20 mouse cellular contexts compared by ENCODE assay signal in the genomic region with DNA sequence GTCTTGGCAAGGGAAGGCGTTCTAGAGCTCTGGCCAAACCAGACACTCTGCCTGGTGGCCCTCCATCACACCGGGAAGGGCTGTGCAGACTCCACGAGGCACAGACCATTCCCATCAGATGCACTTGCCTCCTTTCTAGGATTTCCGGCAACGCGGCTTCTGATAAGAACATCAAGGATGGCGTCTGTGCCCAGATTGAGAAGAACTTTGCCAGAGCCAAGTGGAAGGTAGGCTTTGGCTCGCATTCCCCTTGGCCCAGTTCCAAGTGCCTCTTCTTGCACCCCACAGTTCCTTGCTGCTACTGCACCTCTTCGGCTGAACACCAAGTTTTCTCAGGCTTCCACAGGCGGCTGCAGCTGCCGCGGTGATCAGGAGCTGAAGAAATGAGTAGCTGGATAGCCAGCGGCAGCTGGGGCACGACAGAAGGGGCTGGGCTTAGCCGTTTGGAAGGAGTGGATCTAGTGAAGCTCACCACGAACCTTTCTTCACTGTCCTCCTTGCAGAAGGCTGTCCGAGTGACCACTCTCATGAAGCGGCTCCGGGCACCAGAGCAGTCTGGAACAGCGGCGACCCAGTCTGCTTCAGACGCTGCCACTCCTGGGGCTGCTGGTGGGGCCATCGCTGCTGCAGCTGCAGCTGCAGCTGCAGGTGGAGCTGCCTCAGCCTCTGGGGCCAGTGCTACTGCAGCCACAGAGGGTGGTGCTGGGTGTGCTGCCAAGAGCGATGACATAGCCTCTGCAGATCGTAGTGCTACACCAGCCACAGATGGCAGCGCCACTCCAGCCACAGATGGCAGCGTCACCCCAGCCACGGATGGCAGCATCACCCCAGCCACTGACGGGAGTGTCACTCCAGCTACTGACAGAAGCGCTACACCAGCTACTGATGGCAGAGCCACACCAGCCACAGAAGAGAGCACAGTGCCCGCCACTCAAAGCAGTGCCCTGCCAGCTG. TPM values are rescaled to one million over a fixed set of nuclear protein-coding genes. Genes with fewer than 3 reads are reported as not detected.
DNase-seq lines count a peak whose midpoint lies in the region; ATAC-seq and TF ChIP-seq lines count a peak whose summit lies in the region.
"Had no signal": no experiment of that assay in that cellular context is flagged by ENCODE, and none has a peak within 500 bp of the region (broad histone marks: within the 10 kb centered on the region; RNA-seq: fewer than 3 reads in every experiment).

No protein-coding gene starts in this region.

- H3K4me2 ChIP-seq in hindbrain, postnatal 0 days (ENCODE audit: low read depth, low read length) = no peak overlapping the region
- H3K4me2 ChIP-seq: embryonic facial prominence, embryonic 13.5 days; liver, embryonic 12.5 days; midbrain, embryonic 15.5 days; neural tube, embryonic 13.5 days had no signal

- H3K9me3 ChIP-seq in hindbrain, postnatal 0 days (ENCODE audit: low read length) = no peaks in the 10 kb centered on the region
- H3K9me3 ChIP-seq in hindbrain, embryonic 10.5 days = no peaks in the 10 kb centered on the region
- H3K9me3 ChIP-seq: embryonic facial prominence, embryonic 13.5 days; liver, embryonic 12.5 days; midbrain, embryonic 15.5 days; neural tube, embryonic 13.5 days had no signal

- H3K36me3 ChIP-seq in hindbrain, postnatal 0 days (ENCODE audit: insufficient read depth, low read length) = no peaks in the 10 kb centered on the region
- peaks cover 26% of the 10 kb centered on the region for H3K36me3 ChIP-seq in hindbrain, embryonic 10.5 days
- H3K36me3 ChIP-seq in kidney, adult 2 months (ENCODE audit: control insufficient read depth, insufficient read depth, low read length) = no peaks in the 10 kb centered on the region
- H3K36me3 ChIP-seq in heart, adult 2 months (ENCODE audit: control insufficient read depth, insufficient read depth, low read length) = no peaks in the 10 kb centered on the region
- H3K36me3 ChIP-seq: embryonic facial prominence, embryonic 13.5 days; midbrain, embryonic 15.5 days; neural tube, embryonic 13.5 days had no signal

- H3K27me3 ChIP-seq in hindbrain, postnatal 0 days (ENCODE audit: insufficient read depth, low read length) = no peaks in the 10 kb centered on the region
- H3K27me3 ChIP-seq in hindbrain, embryonic 10.5 days (ENCODE audit: insufficient read depth, poor library complexity, severe bottlenecking) = no peaks in the 10 kb centered on the region
- H3K27me3 ChIP-seq in kidney, adult 2 months (replicated peaks; ENCODE audit: control insufficient read depth, insufficient read depth, low read length) = no peaks in the 10 kb centered on the region
- no peaks in the 10 kb centered on the region for H3K27me3 ChIP-seq in heart, adult 2 months (ENCODE audit: control insufficient read depth, insufficient read depth, low read length)
- H3K27me3 ChIP-seq: embryonic facial prominence, embryonic 13.5 days; midbrain, embryonic 15.5 days; neural tube, embryonic 13.5 days had no signal

- TF ChIP-seq EP300 in heart, adult 2 months (IDR thresholded peaks at IDR 0.05; ENCODE audit: insufficient read depth, low read depth, low read length) = no peak

- H3K27ac ChIP-seq in hindbrain, postnatal 0 days = no peak overlapping the region
- H3K27ac ChIP-seq in hindbrain, embryonic 10.5 days = no peak overlapping the region
- H3K27ac ChIP-seq in kidney, adult 2 months (ENCODE audit: insufficient read depth, low read depth, low read length) = no peak overlapping the region
- no peak overlapping the region for H3K27ac ChIP-seq in heart, adult 2 months
- H3K27ac ChIP-seq: embryonic facial prominence, embryonic 13.5 days; liver, embryonic 12.5 days; midbrain, embryonic 15.5 days; neural tube, embryonic 13.5 days had no signal

- H3K79me2 ChIP-seq in heart, adult 2 months (replicated peaks; ENCODE audit: control insufficient read depth, insufficient read depth, low read length) = no peaks in the 10 kb centered on the region

- H3K4me3 ChIP-seq in hindbrain, postnatal 0 days (ENCODE audit: low read length) = no peak overlapping the region
- H3K4me3 ChIP-seq in hindbrain, embryonic 10.5 days = no peak overlapping the region
- no peak overlapping the region for H3K4me3 ChIP-seq in kidney, adult 2 months (ENCODE audit: insufficient read depth, low read depth, low read length)
- no peak overlapping the region for H3K4me3 ChIP-seq in heart, adult 2 months
- H3K4me3 ChIP-seq: embryonic facial prominence, embryonic 13.5 days; liver, embryonic 12.5 days; midbrain, embryonic 15.5 days; neural tube, embryonic 13.5 days had no signal

- TF ChIP-seq POLR2A in kidney, adult 2 months (IDR thresholded peaks at IDR 0.05; ENCODE audit: low read depth, low read length) = no peak
- no peak for TF ChIP-seq POLR2A in heart, adult 2 months (IDR thresholded peaks at IDR 0.05; ENCODE audit: insufficient read depth, low read depth, low read length)

- H3K4me1 ChIP-seq in hindbrain, postnatal 0 days (ENCODE audit: insufficient read depth, low read length) = peaks cover 5% of the 10 kb centered on the region
- peaks cover 22% of the 10 kb centered on the region for H3K4me1 ChIP-seq in hindbrain, embryonic 10.5 days (replicated peaks)
- H3K4me1 ChIP-seq in kidney, adult 2 months (ENCODE audit: control insufficient read depth, insufficient read depth, low read length) = no peaks in the 10 kb centered on the region
- H3K4me1 ChIP-seq in heart, adult 2 months (ENCODE audit: control insufficient read depth, insufficient read depth, low read length) = peaks cover 2% of the 10 kb centered on the region; the same call in 1 of the 2 replicates

- DNase-seq in hindbrain, postnatal 0 days (ENCODE audit: low spot score) = peak; percentile 41
- no peak for DNase-seq in hindbrain, embryonic 10.5 days (ENCODE audit: low spot score)
- DNase-seq in spleen, adult 12 weeks (ENCODE audit: low spot score) = peak; percentile 33
- DNase-seq in spleen, postnatal 14 days (ENCODE audit: low spot score in 2 of 2) = no peak
- peak; percentile 31 to 51 for DNase-seq in cerebellum, postnatal 36 days
- DNase-seq in adrenal gland, postnatal 4 days (ENCODE audit: low spot score in 2 of 2) = no peak
- no peak for DNase-seq in kidney, adult 2 months
- no peak for DNase-seq in heart, adult 2 months
- DNase-seq: kidney, postnatal 14 days; lung, postnatal 10 days; retina, postnatal 1 day; thymus, adult 18-20 months had no signal

- TF ChIP-seq CTCF in hindbrain, postnatal 0 days (IDR thresholded peaks at IDR 0.05; ENCODE audit: low read depth) = no peak
- TF ChIP-seq CTCF in kidney, adult 2 months (conservative IDR thresholded peaks at IDR 0.05; ENCODE audit: insufficient read depth, insufficient read length, low read depth, low read length) = no peak
- TF ChIP-seq CTCF in heart, adult 2 months (IDR thresholded peaks at IDR 0.05) = no peak

- 82% methylated on average over 31 of the region's 31 CpGs for WGBS in hindbrain, postnatal 0 days
- WGBS in hindbrain, embryonic 10.5 days = 91% methylated on average over 31 of the region's 31 CpGs
- 84% methylated on average over 31 of the region's 31 CpGs for WGBS in kidney, adult 2 months
- WGBS in heart, adult 2 months = 72% methylated on average over 31 of the region's 31 CpGs

- ATAC-seq in hindbrain, postnatal 0 days = peak; percentile 49
- ATAC-seq: forebrain, embryonic 16.5 days; liver, embryonic 12.5 days; midbrain, embryonic 15.5 days had no signal

- H3K9ac ChIP-seq in hindbrain, postnatal 0 days (replicated peaks; ENCODE audit: low read length) = no peak overlapping the region
- no peak overlapping the region for H3K9ac ChIP-seq in heart, adult 2 months (ENCODE audit: low read depth, low read length)
- H3K9ac ChIP-seq: embryonic facial prominence, embryonic 13.5 days; liver, embryonic 12.5 days; midbrain, embryonic 15.5 days; neural tube, embryonic 13.5 days had no signal

- intact Hi-C loops in heart, adult 2 months (cut with DNase I) = no loop called here

RNA-seq across cellular contexts. Expression of a gene that starts 2.4 kb away (rescaled TPM):
- 8.4 and 23.3 TPM in 2 replicates for total RNA-seq in hindbrain, postnatal 0 days (2014; rRNA removed)
- 9.2 and 10.5 TPM in 2 replicates for polyA plus RNA-seq in hindbrain, postnatal 0 days (2015; fragmentation: Nextera tagmentation; extraction: Ambion mirVana)
- polyA plus RNA-seq in hindbrain, embryonic 10.5 days (2016; fragmentation: Nextera tagmentation; extraction: Ambion mirVana) = 24.3 and 35.3 TPM in 2 replicates
- total RNA-seq in adrenal gland, postnatal 4 days (2021) = 10 to 100 TPM; 14.4 to 16.3 TPM
- 0.26 and 0.28 TPM in 2 replicates for polyA plus RNA-seq in kidney, adult 2 months (2012; rRNA removed)
- total RNA-seq in heart, adult 2 months (2021) = 1 to 10 TPM in 1 of 2 experiments, under 1 TPM in 1; 0.70 to 1.2 TPM
- polyA plus RNA-seq in heart, adult 2 months (2012; rRNA removed) = 0.20 and 0.37 TPM in 2 replicates

RNA-seq across cellular contexts. Expression of a gene that starts 12.0 kb away (rescaled TPM):
- total RNA-seq in hindbrain, postnatal 0 days (2014; rRNA removed) = 80.1 and 87.4 TPM in 2 replicates
- polyA plus RNA-seq in hindbrain, postnatal 0 days (2015; fragmentation: Nextera tagmentation; extraction: Ambion mirVana) = 59.1 and 61.5 TPM in 2 replicates
- polyA plus RNA-seq in hindbrain, embryonic 10.5 days (2016; fragmentation: Nextera tagmentation; extraction: Ambion mirVana) = 13.0 and 13.1 TPM in 2 replicates
- total RNA-seq in adrenal gland, postnatal 4 days (2021) = 1 to 10 TPM; 3.5 to 4.0 TPM
- polyA plus RNA-seq in kidney, adult 2 months (2012; rRNA removed) = not detected in 2 replicates
- not detected for total RNA-seq in heart, adult 2 months (2021)
- 0.02 and 0.06 TPM in 2 replicates for polyA plus RNA-seq in heart, adult 2 months (2012; rRNA removed)
- total RNA-seq: granulocyte monocyte progenitor cell, adult 5-6 weeks had no signal
- polyA plus RNA-seq: heart, postnatal 0 days had no signal

RNA-seq across cellular contexts. Expression of a gene that starts 19.2 kb away (rescaled TPM):
- total RNA-seq in hindbrain, postnatal 0 days (2014; rRNA removed) = not detected in 2 replicates
- polyA plus RNA-seq in hindbrain, postnatal 0 days (2015; fragmentation: Nextera tagmentation; extraction: Ambion mirVana) = not detected in 2 replicates
- not detected in 2 replicates for polyA plus RNA-seq in hindbrain, embryonic 10.5 days (2016; fragmentation: Nextera tagmentation; extraction: Ambion mirVana)
- total RNA-seq in adrenal gland, postnatal 4 days (2021) = not detected
- 0.05 and 0.11 TPM in 2 replicates for polyA plus RNA-seq in kidney, adult 2 months (2012; rRNA removed)
- total RNA-seq in heart, adult 2 months (2021) = not detected
- 0.09 and 0.14 TPM in 2 replicates for polyA plus RNA-seq in heart, adult 2 months (2012; rRNA removed)
- total RNA-seq: granulocyte monocyte progenitor cell, adult 5-6 weeks; left cerebral cortex, adult 8-10 months had no signal
- polyA plus RNA-seq: embryonic facial prominence, embryonic 13.5 days; forebrain, embryonic 16.5 days; heart, postnatal 0 days; liver, embryonic 12.5 days; midbrain, embryonic 15.5 days; neural tube, embryonic 13.5 days had no signal

RNA-seq across cellular contexts. Expression of a gene that starts 27.8 kb away (rescaled TPM):
- 6.0 and 12.8 TPM in 2 replicates for total RNA-seq in hindbrain, postnatal 0 days (2014; rRNA removed)
- 6.2 and 7.4 TPM in 2 replicates for polyA plus RNA-seq in hindbrain, postnatal 0 days (2015; fragmentation: Nextera tagmentation; extraction: Ambion mirVana)
- polyA plus RNA-seq in hindbrain, embryonic 10.5 days (2016; fragmentation: Nextera tagmentation; extraction: Ambion mirVana) = 8.5 and 9.6 TPM in 2 replicates
- 10 to 100 TPM; 21.8 to 32.0 TPM for total RNA-seq in adrenal gland, postnatal 4 days (2021)
- 42.4 and 43.0 TPM in 2 replicates for polyA plus RNA-seq in kidney, adult 2 months (2012; rRNA removed)
- total RNA-seq in heart, adult 2 months (2021) = 10 to 100 TPM; 13.4 to 15.7 TPM
- 53.2 and 59.0 TPM in 2 replicates for polyA plus RNA-seq in heart, adult 2 months (2012; rRNA removed)

RNA-seq across cellular contexts. Expression of a gene that starts 35.3 kb away (rescaled TPM):
- 0.18 and 0.78 TPM in 2 replicates for total RNA-seq in hindbrain, postnatal 0 days (2014; rRNA removed)
- 0.54 TPM in 1 of 2 replicates, not detected in the other for polyA plus RNA-seq in hindbrain, postnatal 0 days (2015; fragmentation: Nextera tagmentation; extraction: Ambion mirVana)
- polyA plus RNA-seq in hindbrain, embryonic 10.5 days (2016; fragmentation: Nextera tagmentation; extraction: Ambion mirVana) = 1.5 and 1.8 TPM in 2 replicates
- total RNA-seq in adrenal gland, postnatal 4 days (2021) = 1 to 10 TPM; 1.1 to 1.4 TPM
- 0.11 and 0.14 TPM in 2 replicates for polyA plus RNA-seq in kidney, adult 2 months (2012; rRNA removed)
- total RNA-seq in heart, adult 2 months (2021) = not detected
- 0.32 and 1.2 TPM in 2 replicates for polyA plus RNA-seq in heart, adult 2 months (2012; rRNA removed)
- total RNA-seq: granulocyte monocyte progenitor cell, adult 5-6 weeks had no signal

Comparison
In these comparisons a context has a peak if more than half of its experiments do, and no peak if none do; other contexts are left out.
1. DNase-seq: peak in hindbrain, postnatal 0 days (single experiment), spleen, adult 12 weeks (single experiment) and cerebellum, postnatal 36 days (2 of 2); none in hindbrain, embryonic 10.5 days (single experiment), spleen, postnatal 14 days (0 of 2), adrenal gland, postnatal 4 days (0 of 2), kidney, adult 2 months (single experiment) and heart, adult 2 months (0 of 2).
2. RNA of a gene that starts 12.0 kb away (polyA plus RNA-seq): 59.1 to 61.5 TPM in hindbrain, postnatal 0 days and 13.0 to 13.1 TPM in hindbrain, embryonic 10.5 days; 0.02 to 0.06 TPM in heart, adult 2 months and not detected in kidney, adult 2 months; every median in the first group is over 10 times any median in the second.